Mouse (Mus musculus): ENCODE data around the gene Cacna2d1. TPM values are rescaled to one million over a fixed set of nuclear protein-coding genes. Genes with fewer than 3 reads are reported as not detected.
A peak's percentile ranks its signal among the peaks of the same experiment; 100 is the strongest.

Gene Cacna2d1
- total RNA-seq, 2 experiments from 2014 or later = 203 to 205 TPM

DNA sequence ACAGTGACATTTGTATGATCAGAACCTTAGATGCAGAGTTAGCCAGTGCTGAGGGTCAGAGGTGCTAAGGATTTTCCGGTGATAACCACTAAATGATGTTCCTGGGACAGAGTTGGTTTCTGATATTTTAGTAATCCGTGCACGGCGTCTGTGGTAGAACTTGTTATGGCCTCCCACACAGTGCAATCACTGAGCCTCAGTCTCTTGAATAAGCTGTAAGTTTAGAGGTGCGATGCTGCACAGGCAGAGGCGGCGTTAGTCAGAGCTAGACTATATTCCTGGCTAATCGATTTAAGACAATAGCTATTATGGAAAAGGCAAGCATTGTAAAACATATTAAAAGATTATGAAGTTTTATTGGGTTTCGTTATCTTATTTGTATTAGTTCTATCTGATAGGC lies 297.0 kb downstream of the Cacna2d1 start:
- peak in 1 of 2 experiments; percentile 31 for DNase-seq (ENCODE audit: low spot score in 2 of 2)
- intact Hi-C loops (cut with DNase I) = no loop called here

DNA sequence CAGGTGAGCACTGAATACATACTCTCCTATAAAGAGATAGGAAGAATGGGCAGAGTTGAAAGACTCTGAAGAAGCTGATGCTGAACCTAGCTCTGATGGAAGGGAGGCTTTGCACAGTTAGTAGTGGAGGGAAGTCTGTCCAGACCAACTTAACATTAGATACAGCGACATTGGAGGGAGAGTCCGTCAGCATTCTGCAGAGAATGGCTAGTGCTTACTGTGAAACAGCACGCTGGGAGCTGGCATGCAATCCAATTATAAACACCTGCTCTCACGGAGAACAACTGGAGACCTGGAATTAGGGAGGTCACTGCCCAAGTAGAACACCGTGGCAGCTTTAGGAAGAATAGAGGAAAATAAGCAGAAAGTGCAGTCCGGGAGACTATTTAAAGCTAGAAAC lies 300.4 kb downstream of the Cacna2d1 start:
- DNase-seq (ENCODE audit: low spot score in 2 of 2) = no peak
- intact Hi-C loops (cut with DNase I) = no loop called here

DNA sequence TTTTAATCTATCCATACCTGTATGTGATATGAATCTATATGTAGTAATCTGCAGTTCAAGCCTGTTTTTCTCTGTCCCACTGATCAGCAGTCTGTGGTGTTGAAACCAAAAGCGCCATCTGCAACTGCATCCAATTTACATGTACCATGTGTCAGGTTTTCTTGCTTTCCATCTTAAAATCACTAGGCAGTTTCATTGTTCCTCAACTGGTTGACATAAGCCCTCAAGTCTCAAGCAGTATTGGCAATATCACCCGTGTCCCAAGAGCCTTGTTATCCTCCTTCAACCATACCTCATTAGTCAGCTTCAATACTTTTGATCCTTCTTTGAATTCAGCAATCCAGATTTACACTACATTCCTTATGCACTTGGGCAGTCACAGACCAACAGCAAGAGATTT lies 301.4 kb downstream of the Cacna2d1 start:
- no peak for DNase-seq (ENCODE audit: low spot score in 2 of 2)
- intact Hi-C loops (cut with DNase I) = no loop called here

DNA sequence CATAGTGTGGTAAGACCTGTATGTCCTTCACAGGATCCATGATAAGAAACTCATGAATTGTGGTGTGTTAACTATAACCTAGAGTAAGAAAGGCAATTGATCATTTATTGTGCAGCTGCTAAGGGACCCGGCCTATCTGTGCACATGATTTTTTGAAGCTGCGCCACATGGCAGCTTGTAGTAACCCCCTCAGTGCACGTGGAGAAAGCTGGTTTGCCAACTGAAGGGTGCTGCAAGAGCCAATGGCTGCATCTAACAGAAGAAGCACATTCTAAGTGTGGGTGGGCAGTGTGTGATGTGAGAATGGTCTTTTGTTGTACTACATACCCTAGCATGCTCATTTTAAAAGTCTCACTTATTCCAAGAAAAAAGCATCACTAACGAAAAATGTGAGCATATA lies 302.1 kb downstream of the Cacna2d1 start:
- peak in 1 of 2 experiments; percentile 42 for DNase-seq (ENCODE audit: low spot score in 2 of 2)
- intact Hi-C loops (cut with DNase I) = no loop called here

DNA sequence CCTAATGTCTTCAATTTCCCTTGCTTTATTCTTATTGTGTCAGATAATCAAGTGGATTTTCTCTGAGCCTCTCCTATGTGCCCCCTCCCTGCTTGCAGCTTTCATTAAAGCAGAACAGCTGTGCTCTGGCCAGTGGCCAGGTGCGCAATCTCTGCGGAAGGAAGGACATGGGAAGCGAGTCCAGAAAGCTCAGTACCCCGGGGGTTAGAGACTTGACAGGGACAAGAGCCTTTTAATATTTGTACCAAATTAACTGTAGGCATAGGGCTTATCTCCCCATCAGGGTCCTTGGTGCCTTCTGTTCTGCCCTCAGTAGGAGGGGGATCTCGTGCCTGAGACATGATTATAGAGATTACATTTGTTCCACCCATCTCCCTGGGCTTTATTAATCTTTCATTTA lies 303.5 kb downstream of the Cacna2d1 start:
- intact Hi-C loops (cut with DNase I) = no loop called here

DNA sequence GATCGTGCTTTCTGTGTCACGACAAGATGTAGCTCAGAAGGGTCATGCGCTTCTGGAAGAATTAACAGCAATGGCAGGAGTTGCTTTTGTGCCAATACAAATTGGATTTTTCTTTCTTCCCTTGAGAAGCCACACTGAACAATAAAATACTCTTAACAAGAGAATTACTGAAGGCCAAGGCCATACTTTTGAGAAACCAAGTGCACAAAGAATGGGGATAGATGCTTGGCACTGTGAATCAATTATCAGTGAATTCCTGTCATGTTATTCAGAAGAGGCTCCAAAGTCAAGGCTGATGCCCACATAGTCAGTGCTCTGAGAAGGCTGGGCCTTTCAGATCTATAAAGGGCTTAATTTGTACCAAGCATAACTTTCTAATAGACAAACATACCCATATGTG lies 305.8 kb downstream of the Cacna2d1 start:
- intact Hi-C loops (cut with DNase I) = no loop called here

More for the DNA sequence above, 303.5 kb downstream of the Cacna2d1 start:
- DNase-seq (ENCODE audit: low spot score in 2 of 2) = no peak

DNA sequence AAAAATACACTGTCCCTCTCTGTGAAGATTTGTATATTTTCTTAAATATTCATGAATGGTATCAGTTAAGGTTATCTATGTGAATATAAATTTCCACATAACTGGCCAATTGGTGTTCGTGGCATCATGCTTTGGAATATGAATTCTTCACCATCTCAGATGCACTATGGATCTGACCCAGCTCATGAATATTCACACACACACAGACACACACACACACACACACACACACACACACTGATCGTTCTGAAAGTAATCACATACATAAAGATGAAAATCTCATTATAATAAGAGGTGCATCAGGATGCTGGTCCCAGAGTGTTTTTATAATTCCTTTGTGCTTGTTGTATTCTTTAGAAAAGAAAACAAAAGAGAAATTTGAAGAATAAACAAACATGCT lies 309.1 kb downstream of the Cacna2d1 start:
- intact Hi-C loops (cut with DNase I) = no loop called here
- DNase-seq (ENCODE audit: low spot score in 2 of 2) = no peak

More for the DNA sequence above, 305.8 kb downstream of the Cacna2d1 start:
- DNase-seq (ENCODE audit: low spot score in 2 of 2) = no peak

DNA sequence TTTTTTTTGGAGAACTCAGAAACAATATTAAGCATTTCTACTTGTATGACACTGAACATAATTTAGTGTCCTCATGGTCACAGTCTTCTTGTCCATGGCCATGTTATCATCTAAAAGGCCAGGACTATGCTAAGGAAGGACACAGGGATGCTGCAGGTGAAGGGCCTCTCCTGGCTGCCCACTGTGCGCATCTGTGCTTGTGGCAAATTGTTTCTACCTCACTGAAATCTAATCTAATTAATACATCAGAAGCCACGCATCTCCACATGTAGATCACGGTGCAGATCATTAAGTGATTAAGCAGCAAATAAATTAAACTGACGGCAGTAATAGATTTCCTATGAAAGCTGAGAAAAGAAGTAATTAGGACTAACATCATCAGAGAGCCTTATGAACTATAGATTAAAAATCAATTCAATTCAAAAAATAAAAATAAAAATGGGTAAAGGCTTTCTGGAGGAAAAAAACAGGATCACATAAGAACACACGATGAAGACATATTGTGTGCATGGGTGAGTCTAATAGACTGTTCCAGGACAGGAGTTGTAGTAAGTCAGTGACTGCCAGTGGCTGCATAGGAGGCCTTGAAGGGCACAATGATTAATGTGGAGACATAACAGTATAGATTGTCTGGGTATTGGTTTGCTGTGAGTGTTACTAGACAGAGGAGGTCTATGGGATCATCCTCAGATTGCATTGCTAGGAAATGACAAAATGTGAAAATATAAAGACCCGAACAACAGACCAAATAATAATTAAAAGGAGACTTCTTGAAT lies 318.4 kb downstream of the Cacna2d1 start:
- DNase-seq (ENCODE audit: low spot score in 2 of 2) = no peak
- intact Hi-C loops (cut with DNase I) = no loop called here

DNA sequence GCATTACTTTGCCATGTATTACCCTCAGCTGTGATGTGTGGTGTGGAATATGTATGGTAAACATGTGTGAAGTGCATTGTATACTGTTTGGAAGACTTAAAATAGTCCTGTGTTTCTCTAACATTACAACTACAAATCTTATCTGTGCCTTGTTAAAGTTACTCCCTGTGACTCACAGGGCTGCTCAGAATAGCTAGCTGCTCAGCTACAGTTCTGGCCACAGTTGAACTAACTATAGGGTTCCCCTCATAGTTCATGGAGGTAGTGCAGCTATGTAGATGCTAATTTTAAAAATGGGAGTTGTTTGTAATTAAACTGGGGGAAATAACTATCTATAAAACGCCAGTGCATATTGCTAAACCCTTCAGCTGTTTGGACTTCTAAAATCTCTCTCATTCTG lies 319.3 kb downstream of the Cacna2d1 start:
- no peak for DNase-seq (ENCODE audit: low spot score in 2 of 2)
- intact Hi-C loops (cut with DNase I) = no loop called here

DNA sequence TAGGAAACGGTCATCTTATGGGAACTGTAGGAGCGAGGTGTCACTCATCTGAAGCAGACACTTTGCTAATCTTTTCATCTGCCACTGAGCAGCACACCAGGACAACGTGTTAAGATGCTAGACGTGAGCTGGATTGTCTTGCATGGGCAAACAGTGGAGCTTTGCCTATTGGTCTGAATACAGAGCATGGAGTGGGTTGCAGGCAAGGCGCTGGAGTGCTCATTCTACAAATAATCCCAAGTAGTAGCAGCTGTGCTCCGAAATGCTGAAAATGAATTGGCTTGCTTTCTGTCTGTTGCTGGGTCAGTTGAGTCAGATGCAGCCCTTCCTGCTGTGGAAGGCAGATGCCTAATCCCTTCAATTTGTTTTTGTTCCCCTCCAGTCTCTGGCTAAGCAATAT lies 330.9 kb downstream of the Cacna2d1 start:
- DNase-seq (ENCODE audit: low spot score in 2 of 2) = peak in 1 of 2 experiments; percentile 58
- intact Hi-C loops (cut with DNase I) = no loop called here

DNA sequence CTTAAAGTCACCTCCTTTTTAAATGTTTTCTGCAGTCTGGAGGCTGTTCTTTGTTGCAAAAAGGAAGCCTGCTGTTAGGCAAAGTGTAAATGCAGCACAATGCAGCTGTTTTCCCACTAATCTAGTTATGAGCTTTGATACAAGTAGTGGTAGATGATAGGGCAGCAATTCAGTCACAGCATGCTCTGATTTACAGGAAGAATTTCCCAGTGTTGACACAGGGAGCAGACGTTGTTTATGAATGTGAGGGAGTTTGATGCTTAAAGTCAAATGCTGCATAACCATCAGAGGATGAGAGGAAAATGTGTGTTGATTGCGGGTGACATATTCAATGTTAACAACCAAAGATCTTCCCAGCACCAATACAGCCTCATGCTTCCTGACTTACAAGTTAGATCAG lies 342.6 kb downstream of the Cacna2d1 start:
- DNase-seq (ENCODE audit: low spot score in 2 of 2) = no peak
- intact Hi-C loops (cut with DNase I) = no loop called here

DNA sequence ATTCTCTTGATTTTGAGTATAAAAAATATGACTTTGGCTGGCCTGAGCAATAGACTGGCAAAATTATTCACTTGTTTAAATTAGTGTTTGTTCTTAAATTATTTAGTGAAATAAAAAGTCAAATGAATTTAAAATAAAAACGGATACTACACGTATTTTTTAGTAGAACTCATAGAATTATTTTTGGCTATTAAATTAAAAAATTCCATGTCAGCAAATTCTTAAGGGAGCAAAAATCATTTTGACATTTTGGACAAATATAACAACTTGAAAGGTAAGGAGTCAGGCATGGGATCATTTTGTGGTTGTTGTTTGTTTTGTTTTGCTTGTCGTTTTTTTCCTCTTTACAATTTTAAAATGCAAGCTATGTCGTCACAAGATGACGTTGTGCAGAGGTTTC lies 346.7 kb downstream of the Cacna2d1 start:
- intact Hi-C loops (cut with DNase I) = no loop called here

DNA sequence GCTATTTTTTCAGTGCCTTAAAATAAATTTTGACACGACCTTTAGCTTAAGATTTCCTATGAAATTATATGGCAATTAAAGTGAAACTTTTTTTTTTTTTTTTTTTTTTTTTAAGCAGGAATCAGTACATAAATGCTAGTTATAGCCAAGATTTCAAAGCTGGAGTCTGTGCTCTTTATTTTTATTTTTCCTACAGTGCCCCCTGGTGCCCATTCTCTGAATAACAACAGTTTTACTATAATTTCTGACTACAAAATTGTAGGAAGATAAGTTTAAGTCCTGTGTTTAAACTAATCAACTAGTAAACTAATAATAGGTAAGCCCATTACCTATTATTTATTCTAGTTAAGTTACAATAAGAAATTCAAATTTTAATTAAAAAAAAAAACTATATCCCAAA lies 358.7 kb downstream of the Cacna2d1 start:
- intact Hi-C loops (cut with DNase I) = loop anchor here (5.0 to 10.0 kb wide), 3 partner anchors 351 to 588 kb away; no protein-coding TSS in a partner anchor
- DNase-seq (ENCODE audit: low spot score in 2 of 2) = peak; percentile 52 to 71

More for the DNA sequence above, 346.7 kb downstream of the Cacna2d1 start:
- DNase-seq (ENCODE audit: low spot score in 2 of 2) = no peak

DNA sequence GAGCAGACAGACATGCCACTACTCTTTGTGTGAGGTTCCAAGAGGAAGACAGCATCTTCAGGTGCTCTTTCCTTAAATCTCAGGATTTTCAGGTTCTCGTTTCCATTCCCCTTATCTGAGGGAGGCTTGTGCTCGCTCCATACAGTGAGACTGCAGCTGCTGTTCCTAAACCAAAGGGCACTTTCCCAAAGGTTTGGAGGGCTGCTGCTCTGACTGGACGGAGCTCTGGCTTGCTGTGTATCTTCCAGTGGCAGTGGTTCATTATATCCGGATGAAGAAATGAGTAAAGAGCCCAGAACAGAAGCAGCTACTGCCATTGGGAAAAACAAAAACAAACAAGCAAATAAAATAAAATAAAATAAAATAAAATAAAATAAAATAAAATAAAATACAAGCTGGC lies 359.3 kb downstream of the Cacna2d1 start:
- intact Hi-C loops (cut with DNase I) = loop anchor here (5.0 to 10.0 kb wide), 3 partner anchors 352 to 589 kb away; no protein-coding TSS in a partner anchor
- DNase-seq (ENCODE audit: low spot score in 2 of 2) = no peak

DNA sequence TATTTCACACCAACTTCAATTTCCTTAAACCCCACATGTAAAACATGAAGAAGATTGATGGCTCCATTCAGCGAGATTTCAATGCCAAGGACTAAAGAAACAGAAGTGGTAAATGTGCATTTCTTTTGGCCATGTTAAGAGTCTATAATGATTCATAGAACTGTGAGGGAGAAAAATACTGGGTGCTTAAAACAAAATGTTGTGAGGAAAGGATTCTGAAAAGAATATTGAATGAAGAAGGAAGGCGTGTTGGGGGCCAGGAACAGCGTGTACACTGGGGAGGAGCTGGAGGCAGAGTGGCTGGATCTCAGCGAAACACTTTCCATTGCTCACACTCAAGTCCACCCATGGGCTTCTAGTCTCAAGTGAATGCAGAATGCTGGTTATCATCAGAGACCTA lies 360.2 kb downstream of the Cacna2d1 start:
- DNase-seq (ENCODE audit: low spot score in 2 of 2) = no peak
- intact Hi-C loops (cut with DNase I) = loop anchor here (5.0 to 10.0 kb wide), 3 partner anchors 352 to 590 kb away; no protein-coding TSS in a partner anchor

DNA sequence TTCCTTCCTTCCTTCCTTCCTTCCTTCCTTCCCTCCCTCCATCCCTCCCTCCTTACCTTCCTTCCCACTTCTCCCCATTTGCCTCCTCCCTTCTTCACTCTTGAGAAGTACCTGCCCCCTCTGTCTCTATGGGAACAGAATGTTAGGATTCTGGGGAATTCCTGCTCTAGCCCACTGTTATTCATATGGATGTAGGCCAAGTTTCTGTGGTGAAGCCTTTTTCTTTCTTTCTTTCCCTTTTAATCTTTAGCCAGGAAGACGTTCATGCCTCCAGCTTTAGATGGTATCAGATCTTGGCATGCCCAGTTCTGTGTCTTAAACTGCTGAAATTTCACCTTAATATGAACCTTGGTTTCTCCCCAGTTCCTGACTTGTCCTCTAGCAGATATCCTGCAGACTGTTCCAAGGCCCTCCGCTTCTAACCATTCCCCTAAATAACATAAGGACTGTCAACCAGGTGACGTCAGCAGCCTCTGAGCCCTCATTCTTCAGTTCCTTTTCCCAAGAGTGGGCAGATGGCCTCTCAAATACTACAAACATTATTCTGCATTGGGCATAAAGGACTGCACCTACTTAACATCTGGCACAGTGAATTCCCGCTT lies 362.8 kb downstream of the Cacna2d1 start:
- intact Hi-C loops (cut with DNase I) = loop anchor here (10.0 kb wide), 1 partner anchor 592 kb away; no protein-coding TSS in a partner anchor
- DNase-seq (ENCODE audit: low spot score in 2 of 2) = peak in 1 of 2 experiments; percentile 63

DNA sequence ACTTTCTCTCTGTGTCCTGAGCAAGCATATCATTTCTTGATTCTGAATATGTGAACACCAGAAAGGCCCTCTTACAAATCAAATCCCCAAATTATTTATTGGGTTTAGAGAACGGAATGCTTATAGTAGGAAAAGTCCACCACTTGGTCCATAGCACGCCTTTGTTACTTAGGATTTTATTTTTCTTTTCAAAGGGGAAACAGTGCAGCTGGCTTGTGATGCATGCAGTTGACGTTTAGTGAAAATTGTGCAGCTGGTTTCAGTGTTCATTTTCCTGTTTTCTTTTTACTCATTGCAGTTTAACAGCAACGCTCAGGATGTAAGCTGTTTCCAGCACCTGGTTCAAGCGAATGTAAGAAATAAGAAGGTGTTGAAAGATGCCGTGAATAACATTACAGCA lies 365.1 kb downstream of the Cacna2d1 start:
- DNase-seq (ENCODE audit: low spot score in 2 of 2) = no peak
- intact Hi-C loops (cut with DNase I) = loop anchor here (10.0 kb wide), 1 partner anchor 595 kb away; no protein-coding TSS in a partner anchor

DNA sequence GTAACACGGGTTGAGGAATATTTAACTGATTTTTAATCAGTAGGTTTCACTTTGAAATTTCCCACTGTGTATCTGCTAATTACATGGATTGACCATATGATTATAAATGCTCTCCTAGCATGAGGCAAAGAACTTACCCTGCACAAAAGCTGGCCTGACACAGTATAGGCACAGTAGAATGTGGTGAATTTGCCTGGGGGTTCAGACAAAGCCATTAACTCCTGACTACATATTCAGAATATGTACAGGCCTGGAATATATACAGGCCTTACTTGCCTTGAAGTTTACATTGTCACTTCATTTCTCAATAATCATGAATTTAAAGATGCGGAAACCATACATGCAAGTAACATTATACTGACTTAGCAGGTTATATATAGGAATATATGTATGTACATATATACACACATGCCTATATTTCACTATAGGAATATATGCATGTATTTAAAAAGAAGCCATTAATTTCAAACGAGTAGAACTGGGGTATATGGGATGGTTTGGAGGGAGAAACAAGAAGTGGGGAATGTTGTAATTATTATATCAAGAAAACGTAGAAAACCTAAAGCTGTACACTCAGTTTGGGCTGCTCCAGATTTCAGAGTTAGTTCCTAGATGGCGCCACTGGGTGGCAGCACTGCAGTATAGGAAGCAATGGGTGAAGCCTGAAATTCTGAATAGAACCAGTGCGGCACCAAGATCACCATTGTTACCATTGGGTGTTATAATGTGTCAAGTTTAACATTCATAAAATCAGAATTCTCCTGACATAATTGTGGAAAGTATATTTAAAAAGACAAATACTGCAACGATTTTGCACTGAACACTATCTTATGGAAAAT lies 374.9 kb downstream of the Cacna2d1 start:
- intact Hi-C loops (cut with DNase I) = loop anchor here (1.0 kb wide), 1 partner anchor 560 kb away; no protein-coding TSS in a partner anchor
- peak; percentile 75 to 83 for DNase-seq (ENCODE audit: low spot score in 2 of 2)

DNA sequence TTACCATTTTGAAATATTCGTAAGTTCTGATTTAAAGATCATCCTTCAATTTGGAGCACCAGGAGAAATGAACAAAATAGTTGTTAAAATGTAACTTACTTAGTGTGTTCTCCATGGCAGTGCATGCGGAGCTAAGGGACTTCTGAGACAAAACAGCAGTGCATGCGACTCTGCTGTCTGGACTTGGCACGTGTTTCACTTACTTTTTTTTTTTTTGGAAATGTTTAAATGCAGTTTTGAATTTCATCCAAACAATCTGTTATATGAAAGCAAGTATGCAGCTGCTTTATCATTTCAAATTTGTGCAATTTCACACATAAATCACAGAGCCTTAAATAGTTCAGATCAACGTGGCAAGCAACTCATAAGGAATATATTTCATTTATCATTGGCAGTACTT lies 379.8 kb downstream of the Cacna2d1 start:
- peak in 1 of 2 experiments; percentile 23 for DNase-seq (ENCODE audit: low spot score in 2 of 2)
- intact Hi-C loops (cut with DNase I) = no loop called here

DNA sequence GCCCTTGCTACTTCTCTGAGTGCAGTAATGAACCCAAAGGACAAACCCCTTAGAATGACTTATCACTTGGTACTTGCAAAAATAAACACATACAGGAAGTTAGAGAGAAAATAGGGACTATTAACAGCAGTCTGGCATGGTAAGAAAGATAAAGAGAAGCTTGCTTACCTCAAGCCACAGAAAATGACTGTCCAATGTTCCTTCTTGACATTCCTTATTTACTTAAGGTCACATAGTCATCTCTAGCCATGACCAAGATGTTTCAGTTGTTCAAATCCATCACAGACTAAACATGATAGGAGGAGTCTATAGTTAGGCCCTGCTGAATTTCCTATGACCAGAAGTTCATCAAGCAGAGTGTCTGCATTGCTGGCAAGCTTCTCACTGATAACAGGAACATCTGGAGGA lies 381.5 kb downstream of the Cacna2d1 start:
- DNase-seq (ENCODE audit: low spot score in 2 of 2) = no peak
- intact Hi-C loops (cut with DNase I) = no loop called here
